Mouse (Mus musculus) thymus, adult 2 months (tissue): ENCODE measurements at regions not wholly inside any gene's neighbourhood (a gene's known extent, or its start where the extent isn't known, plus 50 kb on each side); places are given as distances from the start of the nearest gene placed in this dataset.

Source experiments
- DNase-seq: peaks from one replicate; pipeline ENCODE4 v3.0.0; 2021
- H3K27ac ChIP-seq: fragments of 200-500 bp; 2 replicates; pipeline ENCODE4 v1.5.1; 2012; ENCODE audit warnings: low read length, control low read depth; ENCODE audit not compliant: control insufficient read depth, insufficient read depth
- H3K27me3 ChIP-seq: fragments of 200-500 bp; 2 replicates; pipeline ENCODE4 v1.6.1; 2012; ENCODE audit warnings: mild to moderate bottlenecking, low read length, moderate library complexity, mixed read lengths; ENCODE audit not compliant: control insufficient read depth, insufficient read depth
- H3K36me3 ChIP-seq: fragments of 200-500 bp; 2 replicates; pipeline ENCODE4 v1.6.1; 2012; ENCODE audit warnings: mild to moderate bottlenecking, low read length, moderate library complexity; ENCODE audit not compliant: control insufficient read depth, insufficient read depth
- H3K4me1 ChIP-seq: fragments of 200-500 bp; replicated peaks from 2 replicates; pipeline ENCODE4 v1.6.1; 2012; ENCODE audit warnings: low read length; ENCODE audit not compliant: control insufficient read depth, insufficient read depth
- H3K4me3 ChIP-seq: fragments of 200-500 bp; 2 replicates; pipeline ENCODE4 v1.5.1; 2012; ENCODE audit warnings: mild to moderate bottlenecking, low read length, control low read depth, moderate library complexity; ENCODE audit not compliant: control insufficient read depth, insufficient read depth
- CTCF ChIP-seq: fragments of 200-500 bp; IDR thresholded peaks from 2 replicates; pipeline ENCODE4 v1.5.1; 2012; ENCODE audit warnings: mild to moderate bottlenecking, control low read depth, low read length, moderate library complexity, borderline replicate concordance; ENCODE audit not compliant: control insufficient read depth, poor library complexity, insufficient read depth; ENCODE audit errors: extremely low read depth
- POLR2A ChIP-seq: fragments of 200-500 bp; IDR thresholded peaks from 2 replicates; pipeline ENCODE4 v1.6.1; 2012; ENCODE audit warnings: mild to moderate bottlenecking, low read length, control low read depth, moderate library complexity; ENCODE audit not compliant: control insufficient read depth, poor library complexity, insufficient read depth; ENCODE audit errors: extremely low read depth
- WGBS: fragments of 180-500 bp; shearing (Covaris S2); methylation state at CpG from one replicate; pipeline ENCODE4 v1.1.7; 2018; 5-methylcytosine and 5-hydroxymethylcytosine counted together

GRCm38 (mm10) chr10:67427220-67427619 lies 108.1 kb upstream of the Egr2 start:
- Histone ChIP-seq H3K27ac (no peak overlapping the region; the same call in 1 of the 2 replicates), H3K4me1 (peaks cover 7% of the 10 kb centered on the region), H3K27me3 (no peaks in the 10 kb centered on the region), H3K4me3 (no peak overlapping the region), H3K36me3 (no peaks in the 10 kb centered on the region)
- 11% methylated on average over 10 of the region's 10 CpGs for WGBS
- TF ChIP-seq POLR2A (no peak), CTCF (no peak)
- no peak for DNase-seq

GRCm38 (mm10) chr10:67430805-67431204 lies 104.5 kb upstream of the Egr2 start:
- no peak overlapping the region for H3K4me3 ChIP-seq
- no peak for DNase-seq
- H3K4me1 ChIP-seq: peaks cover 7% of the 10 kb centered on the region
- H3K27me3 ChIP-seq: no peaks in the 10 kb centered on the region
- H3K27ac ChIP-seq: no peak overlapping the region
- TF ChIP-seq POLR2A (no peak), CTCF (no peak)
- WGBS: 33% methylated on average over 2 of the region's 2 CpGs
- H3K36me3 ChIP-seq: no peaks in the 10 kb centered on the region

- no peak for DNase-seq
- Histone ChIP-seq H3K27me3 (no peaks in the 10 kb centered on the region), H3K36me3 (no peaks in the 10 kb centered on the region), H3K4me3 (no peak overlapping the region), H3K27ac (no peak overlapping the region), H3K4me1 (no peaks in the 10 kb centered on the region)
- 96% methylated on average over 15 of the region's 15 CpGs for WGBS
- TF ChIP-seq POLR2A (no peak), CTCF (no peak)
Measured at GRCm38 (mm10) chr10:67439042-67439635, 96.1 kb upstream of the Egr2 start.

- Histone ChIP-seq H3K27me3 (no peaks in the 10 kb centered on the region), H3K4me3 (no peak overlapping the region), H3K4me1 (no peaks in the 10 kb centered on the region), H3K36me3 (no peaks in the 10 kb centered on the region), H3K27ac (no peak overlapping the region)
- 89% methylated on average over 5 of the region's 5 CpGs for WGBS
- DNase-seq: no peak
- TF ChIP-seq POLR2A: no peak
- no peak for TF ChIP-seq CTCF
Measured at GRCm38 (mm10) chr10:67439844-67440243, 95.4 kb upstream of the Egr2 start.

GRCm38 (mm10) chr10:67441243-67441642 lies 94.0 kb upstream of the Egr2 start:
- TF ChIP-seq POLR2A (no peak), CTCF (no peak)
- Histone ChIP-seq H3K36me3 (no peaks in the 10 kb centered on the region), H3K4me3 (no peak overlapping the region), H3K4me1 (no peaks in the 10 kb centered on the region), H3K27me3 (no peaks in the 10 kb centered on the region), H3K27ac (no peak overlapping the region)
- WGBS: 32% methylated on average over 7 of the region's 7 CpGs
- no peak for DNase-seq

GRCm38 (mm10) chr10:67448875-67449274 lies 86.4 kb upstream of the Egr2 start:
- Histone ChIP-seq H3K27me3 (no peaks in the 10 kb centered on the region), H3K4me3 (no peak overlapping the region), H3K36me3 (no peaks in the 10 kb centered on the region), H3K27ac (no peak overlapping the region), H3K4me1 (no peaks in the 10 kb centered on the region)
- DNase-seq: no peak
- TF ChIP-seq CTCF (no peak), POLR2A (no peak)
- WGBS: 96% methylated on average over 6 of the region's 6 CpGs

GRCm38 (mm10) chr10:67454149-67454548 lies 81.1 kb upstream of the Egr2 start:
- DNase-seq: no peak
- Histone ChIP-seq H3K36me3 (no peaks in the 10 kb centered on the region), H3K4me3 (no peak overlapping the region), H3K27ac (no peak overlapping the region), H3K4me1 (no peaks in the 10 kb centered on the region), H3K27me3 (no peaks in the 10 kb centered on the region)
- TF ChIP-seq POLR2A (no peak), CTCF (no peak)
- 91% methylated on average over 7 of the region's 7 CpGs for WGBS
